Mouse (Mus musculus) spleen, adult 12 weeks (tissue): ENCODE results near the gene Fam206a.
A peak's percentile ranks its signal among the peaks of the same experiment; 100 is the strongest.

Source experiments
- DNase-seq: peaks from one replicate; pipeline ENCODE4 v3.0.0; 2022; ENCODE audit warnings: low spot score

Fam206a gene

GRCm38 (mm10) chr4:56801907-56802668 is at the start of gene Fam206a, which contains the start of gene Elp1:
Gene Fam206a, plus strand, starts transcription at chr4:56802345.
Gene Elp1, minus strand, starts transcription at chr4:56802331.
- peak; percentile 97 for DNase-seq

- no peak for DNase-seq
Measured at GRCm38 (mm10) chr4:56756021-56756420, 46.1 kb upstream of the Fam206a start.

- DNase-seq = no peak
Measured at GRCm38 (mm10) chr4:56756966-56757600, 45.1 kb upstream of the Fam206a start.

- DNase-seq = no peak
Measured at GRCm38 (mm10) chr4:56757693-56758092, 44.5 kb upstream of the Fam206a start.

GRCm38 (mm10) chr4:56767861-56768284 is 34.3 kb upstream of the Fam206a start:
- no peak for DNase-seq

GRCm38 (mm10) chr4:56768913-56769312 is 33.2 kb upstream of the Fam206a start:
- DNase-seq = no peak

GRCm38 (mm10) chr4:56771065-56771464 is 31.1 kb upstream of the Fam206a start:
- DNase-seq = no peak

- no peak for DNase-seq
Measured at GRCm38 (mm10) chr4:56791373-56791772, 10.8 kb upstream of the Fam206a start.

GRCm38 (mm10) chr4:56802669-56803150 is 565 bp downstream of the Fam206a start:
- no peak for DNase-seq

GRCm38 (mm10) chr4:56809050-56809449 is 6.9 kb downstream of the Fam206a start:
- DNase-seq = no peak

GRCm38 (mm10) chr4:56811642-56812041 is 9.5 kb downstream of the Fam206a start:
- DNase-seq = no peak

- no peak for DNase-seq
Measured at GRCm38 (mm10) chr4:56812096-56812495, 10.0 kb downstream of the Fam206a start.

GRCm38 (mm10) chr4:56815131-56815530 is 13.0 kb downstream of the Fam206a start:
- no peak for DNase-seq

GRCm38 (mm10) chr4:56820017-56820550 is 17.9 kb downstream of the Fam206a start:
- DNase-seq = no peak

GRCm38 (mm10) chr4:56824231-56824630 is 22.1 kb downstream of the Fam206a start:
- DNase-seq = no peak

GRCm38 (mm10) chr4:56828932-56829331 is 26.8 kb downstream of the Fam206a start:
- no peak for DNase-seq

GRCm38 (mm10) chr4:56829511-56829921 is 27.4 kb downstream of the Fam206a start:
- no peak for DNase-seq

GRCm38 (mm10) chr4:56831013-56831609 is 29.0 kb downstream of the Fam206a start:
- no peak for DNase-seq

GRCm38 (mm10) chr4:56831998-56832397 is 29.9 kb downstream of the Fam206a start:
- DNase-seq = no peak

- DNase-seq = no peak
Measured at GRCm38 (mm10) chr4:56837661-56838060, 35.5 kb downstream of the Fam206a start.

- DNase-seq = no peak
Measured at GRCm38 (mm10) chr4:56840297-56840696, 38.2 kb downstream of the Fam206a start.

GRCm38 (mm10) chr4:56842501-56842900 is 40.4 kb downstream of the Fam206a start:
- no peak for DNase-seq

- DNase-seq = no peak
Measured at GRCm38 (mm10) chr4:56843963-56844362, 41.8 kb downstream of the Fam206a start.
